Mouse (Mus musculus) midbrain, embryonic 13.5 days (tissue): ENCODE results near the gene Btbd7. TPM values are rescaled to one million over a fixed set of nuclear protein-coding genes. Genes with fewer than 3 reads are reported as not detected.

Experiments
- ATAC-seq: fragments of 200-750 bp; cut with Nextera tagmentation; 2 replicates; pipeline ENCODE4 v1.8.0; 2017; ENCODE audit warnings: mild to moderate bottlenecking, moderate TSS enrichment, moderate library complexity
- H3K27ac ChIP-seq: fragments of 300-500 bp; sonication (generic); 2 replicates; pipeline ENCODE4 v1.5.1; 2015; ENCODE audit warnings: inconsistent platforms, mild to moderate bottlenecking, moderate library complexity
- H3K27me3 ChIP-seq: fragments of 300-500 bp; sonication (generic); 2 replicates; pipeline ENCODE4 v1.6.1; 2015; ENCODE audit warnings: mild to moderate bottlenecking, inconsistent platforms
- H3K36me3 ChIP-seq: fragments of 300-500 bp; sonication (generic); 2 replicates; pipeline ENCODE4 v1.6.1; 2015; ENCODE audit warnings: mild to moderate bottlenecking, inconsistent platforms
- H3K4me1 ChIP-seq: fragments of 300-500 bp; sonication (generic); replicated peaks from 2 replicates; pipeline ENCODE4 v1.6.1; 2015; ENCODE audit warnings: inconsistent platforms
- H3K4me2 ChIP-seq: fragments of 300-500 bp; sonication (generic); replicated peaks from 2 replicates; pipeline ENCODE4 v1.6.1; 2015; ENCODE audit warnings: moderate library complexity, mild to moderate bottlenecking, inconsistent platforms
- H3K4me3 ChIP-seq: fragments of 300-500 bp; sonication (generic); replicated peaks from 2 replicates; pipeline ENCODE4 v1.5.1; 2015; ENCODE audit warnings: mild to moderate bottlenecking, inconsistent platforms
- H3K9ac ChIP-seq: fragments of 300-500 bp; sonication (generic); replicated peaks from 2 replicates; pipeline ENCODE4 v1.6.1; 2015; ENCODE audit warnings: mild to moderate bottlenecking, inconsistent platforms
- H3K9me3 ChIP-seq: fragments of 300-500 bp; sonication (generic); 2 replicates; pipeline ENCODE4 v1.6.1; 2016; ENCODE audit warnings: mild to moderate bottlenecking, inconsistent platforms
- WGBS: fragments of 180-500 bp; shearing (Covaris S2); methylation state at CpG from one replicate; pipeline ENCODE4 v1.1.7; 2015; 5-methylcytosine and 5-hydroxymethylcytosine counted together
- polyA plus RNA-seq: library from polyadenylated mRNA; unstranded; fragments of >200 nt; fragmentation: Nextera tagmentation; extraction: Ambion mirVana; gene quantifications from 2 replicates; pipeline ENCODE4 v1.2.1, GENCODE M21; 2015

The Btbd7 gene
- polyA plus RNA-seq, 1 experiment from 2014 or later, result 20.3 TPM

GRCm38 (mm10) chr12:102744839-102745238 lies 133.4 kb downstream of the Btbd7 start:
- H3K27me3 ChIP-seq, result no peaks in the 10 kb centered on the region
- H3K4me3 ChIP-seq, result peak overlapping the region; percentile 73; the same call in 1 of the 2 replicates

DNA sequence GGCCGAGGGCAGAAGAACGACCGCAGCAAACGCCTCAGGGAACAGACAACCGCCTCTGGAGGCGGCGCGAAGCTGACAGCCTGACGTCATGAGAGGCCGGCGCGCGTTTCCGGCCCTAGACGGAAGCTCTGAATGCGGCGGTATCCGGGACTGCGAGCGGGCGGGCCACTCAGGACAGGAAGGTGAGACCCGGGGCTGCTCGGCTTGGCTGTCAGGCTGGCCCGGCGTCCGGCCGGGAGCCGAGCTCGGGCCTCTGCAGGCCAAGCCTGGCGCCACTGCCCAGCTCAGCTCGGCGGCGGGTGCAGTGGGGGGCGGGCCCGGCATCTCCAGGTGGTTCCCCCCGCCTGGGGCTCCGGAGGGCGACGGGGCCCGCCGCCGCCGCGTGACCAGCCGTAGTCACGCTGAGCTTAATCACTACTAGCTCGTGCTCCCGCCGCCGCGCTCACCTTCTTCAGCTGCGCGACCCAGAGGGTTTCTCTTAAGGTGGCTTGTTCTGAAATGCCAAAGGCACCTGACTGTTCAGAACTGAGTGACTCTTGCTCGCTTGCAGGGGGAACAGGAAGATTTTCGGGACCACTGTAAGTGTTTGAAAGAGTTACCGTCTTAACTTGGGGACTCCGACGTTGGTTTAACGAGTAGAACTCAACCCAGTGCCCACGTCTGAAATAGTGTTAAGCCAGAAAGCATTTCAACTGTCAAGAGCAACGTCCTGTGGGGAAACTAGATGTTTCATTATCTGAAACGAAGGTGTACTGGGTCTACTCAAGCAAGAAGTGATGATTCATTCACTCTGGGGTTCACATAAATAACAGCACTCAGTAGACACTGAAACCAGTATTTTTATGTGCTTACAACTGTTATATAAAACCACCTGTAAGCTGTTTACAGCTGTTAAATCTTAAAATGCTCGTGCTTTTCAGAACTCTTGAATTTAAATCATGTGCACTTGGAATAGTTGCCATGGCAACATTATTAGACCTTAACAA lies 134.4 kb downstream of the Btbd7 start, which contains the start of the genes Moap1 and Tmem251:
Gene Moap1 (minus strand): TSS at position 73 of the 986 bp plus-strand sequence.
Gene Tmem251 (plus strand): TSS at position 174 of the 986 bp plus-strand sequence.
- WGBS, result under 1% methylated on average over 60 of the region's 63 CpGs
- H3K27ac ChIP-seq, result peak within 1 kb of the TSS; percentile 94
- H3K4me1 ChIP-seq, result peaks cover 24% of the 10 kb centered on the region
- ATAC-seq, result peak; percentile 98
- peaks cover 13% of the 10 kb centered on the region for H3K36me3 ChIP-seq
- peak within 1 kb of the TSS; percentile 73 for H3K4me3 ChIP-seq
- H3K9me3 ChIP-seq, result no peaks in the 10 kb centered on the region
- peak within 1 kb of the TSS; percentile 89 for H3K9ac ChIP-seq
- no peaks in the 10 kb centered on the region for H3K27me3 ChIP-seq
- peak within 1 kb of the TSS; percentile 88 for H3K4me2 ChIP-seq

More at GRCm38 (mm10) chr12:102744839-102745238, 133.4 kb downstream of the Btbd7 start:
- Histone ChIP-seq H3K4me2 (peak overlapping the region; percentile 88), H3K27ac (no peak overlapping the region), H3K36me3 (peaks cover 16% of the 10 kb centered on the region), H3K9ac (no peak overlapping the region), H3K9me3 (no peaks in the 10 kb centered on the region), H3K4me1 (peaks cover 24% of the 10 kb centered on the region)
- no peak for ATAC-seq
- WGBS, result 67% methylated on average over 6 of the region's 6 CpGs

GRCm38 (mm10) chr12:102743036-102743588 lies 135.2 kb downstream of the Btbd7 start:
- H3K27me3 ChIP-seq, result no peaks in the 10 kb centered on the region
- peak overlapping the region; percentile 73 for H3K4me3 ChIP-seq
- H3K27ac ChIP-seq, result peak overlapping the region; percentile 94
- peaks cover 6% of the 10 kb centered on the region for H3K36me3 ChIP-seq
- ATAC-seq, result peak; percentile 74
- H3K9ac ChIP-seq, result peak overlapping the region; percentile 89
- H3K9me3 ChIP-seq, result no peaks in the 10 kb centered on the region
- H3K4me1 ChIP-seq, result peaks cover 24% of the 10 kb centered on the region
- peak overlapping the region; percentile 88 for H3K4me2 ChIP-seq
- under 1% methylated on average over 33 of the region's 33 CpGs for WGBS

- H3K9me3 ChIP-seq, result no peaks in the 10 kb centered on the region
- peak overlapping the region; percentile 88 for H3K4me2 ChIP-seq
- H3K27me3 ChIP-seq, result no peaks in the 10 kb centered on the region
- ATAC-seq, result no peak
- WGBS, result 93% methylated on average over 7 of the region's 7 CpGs
- no peak overlapping the region for H3K9ac ChIP-seq
- H3K36me3 ChIP-seq, result 0 out of 2 replicates have a peak, but pooled peaks cover 2% of the 10 kb centered on the region
- peaks cover 24% of the 10 kb centered on the region for H3K4me1 ChIP-seq
- no peak overlapping the region for H3K4me3 ChIP-seq
- H3K27ac ChIP-seq, result no peak overlapping the region
Measured at GRCm38 (mm10) chr12:102742056-102742455, 136.2 kb downstream of the Btbd7 start.

GRCm38 (mm10) chr12:102740285-102740684 lies 138.0 kb downstream of the Btbd7 start:
- Histone ChIP-seq H3K4me1 (peaks cover 24% of the 10 kb centered on the region), H3K4me2 (no peak overlapping the region), H3K9me3 (no peaks in the 10 kb centered on the region), H3K4me3 (no peak overlapping the region), H3K36me3 (no peaks in the 10 kb centered on the region), H3K27ac (no peak overlapping the region), H3K9ac (no peak overlapping the region), H3K27me3 (no peaks in the 10 kb centered on the region)
- ATAC-seq, result no peak
- WGBS, result 67% methylated on average over 3 of the region's 3 CpGs

GRCm38 (mm10) chr12:102739096-102739495 lies 139.2 kb downstream of the Btbd7 start:
- 85% methylated on average over 5 of the region's 5 CpGs for WGBS
- Histone ChIP-seq H3K4me1 (peaks cover 15% of the 10 kb centered on the region), H3K4me2 (no peak overlapping the region), H3K9me3 (no peaks in the 10 kb centered on the region), H3K36me3 (no peaks in the 10 kb centered on the region), H3K27me3 (no peaks in the 10 kb centered on the region), H3K27ac (no peak overlapping the region), H3K9ac (no peak overlapping the region), H3K4me3 (no peak overlapping the region)
- no peak for ATAC-seq

DNA sequence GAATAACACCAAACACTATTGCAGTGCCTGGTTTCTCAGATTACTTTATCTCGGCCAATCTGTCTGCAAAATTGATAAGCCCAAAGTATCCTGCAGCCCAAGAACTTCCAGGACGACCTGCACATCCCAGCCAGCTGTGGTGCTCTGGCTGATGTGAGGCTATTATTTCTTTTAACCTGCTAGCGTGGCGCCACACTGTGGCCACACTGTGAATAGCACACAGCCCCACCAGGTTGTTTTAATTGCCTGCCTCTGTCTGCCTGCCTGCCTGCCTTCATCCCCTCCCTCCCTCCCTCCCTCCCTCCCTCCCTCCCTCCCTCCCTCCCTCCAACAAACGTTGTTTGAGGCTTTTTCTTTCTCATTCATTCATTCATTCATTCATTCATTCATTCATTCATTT lies 144.9 kb downstream of the Btbd7 start:
- H3K4me1 ChIP-seq, result peaks cover 24% of the 10 kb centered on the region
- no peak overlapping the region for H3K27ac ChIP-seq
- H3K9ac ChIP-seq, result no peak overlapping the region
- no peak for ATAC-seq
- H3K27me3 ChIP-seq, result no peaks in the 10 kb centered on the region
- H3K36me3 ChIP-seq, result no peaks in the 10 kb centered on the region
- no peak overlapping the region for H3K4me2 ChIP-seq
- 8% methylated on average over 5 of the region's 5 CpGs for WGBS
- no peak overlapping the region for H3K4me3 ChIP-seq
- no peaks in the 10 kb centered on the region for H3K9me3 ChIP-seq

DNA sequence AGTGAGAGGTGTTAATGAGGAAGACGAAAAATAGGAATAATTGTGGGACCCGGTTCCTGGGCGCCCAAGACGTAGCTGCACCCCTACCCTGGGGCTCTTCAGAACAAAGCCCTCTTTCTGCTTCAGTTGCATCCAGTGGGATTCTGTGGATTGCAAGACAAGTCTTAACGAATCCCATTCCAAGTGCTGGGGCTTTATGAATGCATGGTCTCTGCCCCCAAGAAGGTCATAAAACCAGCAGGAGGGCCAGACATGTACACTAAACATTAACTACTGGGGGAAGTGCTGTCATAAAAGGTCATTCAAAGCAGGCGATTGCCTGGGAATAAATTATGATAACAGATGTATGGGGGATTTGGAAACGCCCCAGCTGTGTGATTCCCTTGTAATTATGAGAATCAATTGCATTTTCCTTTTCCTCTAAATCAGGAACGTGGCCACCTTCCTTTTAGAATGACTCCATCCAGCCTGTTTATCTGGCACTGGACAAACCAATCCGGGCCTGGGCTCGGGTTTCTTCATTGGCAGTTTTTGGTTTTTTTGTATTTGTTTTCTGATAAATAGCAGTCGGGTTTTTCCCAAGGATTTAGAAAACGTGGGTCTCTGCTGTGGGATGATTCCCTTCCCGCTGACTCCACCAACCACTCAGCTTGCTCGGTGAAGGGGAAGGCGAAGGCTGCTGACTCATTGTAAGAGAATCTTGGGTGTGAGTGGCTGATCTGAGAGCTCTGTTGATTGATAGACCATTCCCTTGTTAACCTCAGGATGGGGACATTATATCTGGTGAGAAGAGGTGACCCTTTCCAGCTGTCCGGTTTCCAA lies 147.3 kb downstream of the Btbd7 start:
- H3K4me3 ChIP-seq, result peak overlapping the region; percentile 23
- peak overlapping the region; percentile 46 for H3K4me2 ChIP-seq
- no peaks in the 10 kb centered on the region for H3K36me3 ChIP-seq
- H3K27ac ChIP-seq, result peak overlapping the region; percentile 90
- peaks cover 24% of the 10 kb centered on the region for H3K4me1 ChIP-seq
- peak; percentile 62 for ATAC-seq
- 34% methylated on average over 16 of the region's 16 CpGs for WGBS
- no peaks in the 10 kb centered on the region for H3K9me3 ChIP-seq
- peak overlapping the region; percentile 15 for H3K9ac ChIP-seq
- H3K27me3 ChIP-seq, result no peaks in the 10 kb centered on the region

Other genes starting within 250 kb of the Btbd7 start
- gene Itpk1, start 173.5 kb downstream of the Btbd7 start, polyA plus RNA-seq, result 19.7 and 20.7 TPM in 2 replicates
- gene Moap1, start 134.8 kb downstream of the Btbd7 start, polyA plus RNA-seq, result 52.3 and 54.8 TPM in 2 replicates
- 12.4 and 13.3 TPM in 2 replicates for gene Tmem251, start 134.7 kb downstream of the Btbd7 start, polyA plus RNA-seq
- not detected in 2 replicates for gene Gm28051, start 120.7 kb downstream of the Btbd7 start, polyA plus RNA-seq
- 55.0 and 57.9 TPM in 2 replicates for gene Gon7, start 120.7 kb downstream of the Btbd7 start, polyA plus RNA-seq
- gene Ubr7, start 120.5 kb downstream of the Btbd7 start, polyA plus RNA-seq, result 39.0 and 41.7 TPM in 2 replicates
- 41.1 and 42.4 TPM in 2 replicates for gene Gm20604, start 119.8 kb downstream of the Btbd7 start, polyA plus RNA-seq
- gene Cox8c, start 20.8 kb upstream of the Btbd7 start, polyA plus RNA-seq, result not detected in 2 replicates
- gene Unc79, start 70.4 kb upstream of the Btbd7 start, polyA plus RNA-seq, result 7.9 and 8.3 TPM in 2 replicates